Mouse (Mus musculus): ENCODE data around the gene Cdc34. TPM values are rescaled to one million over a fixed set of nuclear protein-coding genes. Genes with fewer than 3 reads are reported as not detected.

Gene Cdc34
- total RNA-seq, 2 experiments from 2014 or later: 67.0 to 70.2 TPM

- DNase-seq: no peak
Measured at GRCm38 (mm10) chr10:79717640-79718357, 35.8 kb downstream of the Cdc34 start.

GRCm38 (mm10) chr10:79721089-79721488 lies 39.1 kb downstream of the Cdc34 start:
- DNase-seq: no peak

DNA sequence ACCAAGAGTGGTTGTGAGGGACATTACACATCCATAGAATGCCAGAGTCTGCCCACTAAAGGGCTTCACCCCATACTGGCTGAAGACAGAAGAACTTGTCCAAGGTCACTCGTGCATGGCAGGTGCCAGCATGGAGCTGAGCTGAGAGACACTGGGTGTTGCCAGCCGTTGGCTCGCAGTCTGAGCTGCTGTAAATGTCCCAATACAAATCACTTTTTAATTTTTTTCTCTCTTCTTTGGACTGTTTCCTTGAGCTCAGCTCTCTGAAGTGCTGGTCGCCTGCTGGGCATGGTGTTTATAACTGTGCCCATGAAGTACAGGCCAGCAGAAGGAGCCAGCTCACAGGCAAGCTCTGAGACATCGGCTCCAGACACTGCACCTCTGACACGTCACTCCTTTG lies 41.1 kb downstream of the Cdc34 start:
- no peak for DNase-seq

GRCm38 (mm10) chr10:79723692-79724091 lies 41.7 kb downstream of the Cdc34 start:
- no peak for DNase-seq

- no peak for DNase-seq
Measured at GRCm38 (mm10) chr10:79726090-79726489, 44.1 kb downstream of the Cdc34 start.

- DNase-seq: peak in 1 of 2 experiments; percentile 54
Measured at GRCm38 (mm10) chr10:79728323-79729249, 46.6 kb downstream of the Cdc34 start.

GRCm38 (mm10) chr10:79729357-79729965 lies 47.5 kb downstream of the Cdc34 start:
- peak in 1 of 2 experiments; percentile 55 for DNase-seq

DNA sequence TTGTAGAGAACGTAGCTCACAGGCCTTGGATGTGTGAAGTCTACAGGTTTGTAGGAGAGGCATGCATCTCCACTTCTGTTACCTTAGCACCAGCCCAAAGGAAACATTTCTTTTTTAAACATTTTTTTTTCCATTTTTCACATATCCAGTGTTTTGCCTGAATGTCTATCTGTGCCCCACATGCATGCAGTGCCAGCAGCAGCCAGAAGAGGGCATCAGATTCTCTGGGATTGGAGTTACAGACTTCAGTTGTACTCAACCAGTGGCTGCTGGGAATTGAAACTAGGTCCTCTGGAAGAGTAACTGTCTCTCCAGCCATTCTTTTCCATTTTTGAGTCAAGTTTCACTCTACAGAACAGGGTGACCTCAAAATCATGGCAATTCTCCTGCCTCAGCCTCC lies 50.5 kb downstream of the Cdc34 start:
- no peak for DNase-seq

GRCm38 (mm10) chr10:79733847-79734246 lies 51.9 kb downstream of the Cdc34 start:
- no peak for DNase-seq

GRCm38 (mm10) chr10:79735361-79735760 lies 53.4 kb downstream of the Cdc34 start:
- DNase-seq: no peak

- no peak for DNase-seq
Measured at GRCm38 (mm10) chr10:79736706-79737105, 54.7 kb downstream of the Cdc34 start.

Other genes with a start within 250 kb of the Cdc34 start
- gene Vmn2r83, start 213.5 kb upstream of the Cdc34 start, total RNA-seq (2021): not detected
- gene Plpp2, start 148.4 kb upstream of the Cdc34 start, total RNA-seq (2021): 1 to 10 TPM; 5.3 to 5.9 TPM
- 10 to 100 TPM; 54.0 to 60.9 TPM for gene Mier2, start 127.0 kb upstream of the Cdc34 start, total RNA-seq (2021)
- under 1 TPM in 1 of 2 experiments, not detected in 1; 0.60 TPM for gene Theg, start 94.9 kb upstream of the Cdc34 start, total RNA-seq (2021)
- 10 to 100 TPM; 14.6 to 14.8 TPM for gene C2cd4c, start 68.2 kb upstream of the Cdc34 start, total RNA-seq (2021)
- gene Shc2, start 44.3 kb upstream of the Cdc34 start, total RNA-seq (2021): 10 to 100 TPM; 44.0 to 44.8 TPM
- gene Odf3l2, start 36.5 kb upstream of the Cdc34 start, total RNA-seq (2021): under 1 TPM in 1 of 2 experiments, not detected in 1; 0.61 TPM
- gene Madcam1, start 17.6 kb upstream of the Cdc34 start, total RNA-seq (2021): not detected
- 10 to 100 TPM; 64.6 to 68.3 TPM for gene Tpgs1, start 12.8 kb upstream of the Cdc34 start, total RNA-seq (2021)
- 1 to 10 TPM; 2.4 to 2.5 TPM for gene Gzmm, start 6.8 kb downstream of the Cdc34 start, total RNA-seq (2021)
- 100 to 1,000 TPM; 555 to 610 TPM for gene Bsg, start 22.3 kb downstream of the Cdc34 start, total RNA-seq (2021)
- 100 to 1,000 TPM; 106 to 118 TPM for gene Hcn2, start 34.4 kb downstream of the Cdc34 start, total RNA-seq (2021)
- gene Polrmt, start 64.4 kb downstream of the Cdc34 start, total RNA-seq (2021): 10 to 100 TPM; 50.1 to 52.6 TPM
- gene Fgf22, start 72.9 kb downstream of the Cdc34 start, total RNA-seq (2021): 1 to 10 TPM; 1.1 to 1.3 TPM
- gene Rnf126, start 84.8 kb downstream of the Cdc34 start, total RNA-seq (2021): 10 to 100 TPM; 81.4 to 82.9 TPM
- 1 to 10 TPM; 1.3 to 1.8 TPM for gene Fstl3, start 95.1 kb downstream of the Cdc34 start, total RNA-seq (2021)
- under 1 TPM; 0.47 to 0.73 TPM for gene Prss57, start 108.8 kb downstream of the Cdc34 start, total RNA-seq (2021)
- 100 to 1,000 TPM; 262 to 290 TPM for gene Palm, start 111.4 kb downstream of the Cdc34 start, total RNA-seq (2021)
- 1 to 10 TPM in 1 of 2 experiments, under 1 TPM in 1; 0.82 to 1.4 TPM for gene Misp, start 138.8 kb downstream of the Cdc34 start, total RNA-seq (2021)
- gene Ptbp1, start 172.2 kb downstream of the Cdc34 start, total RNA-seq (2021): 10 to 100 TPM; 43.1 to 52.6 TPM
- 1 to 10 TPM in 1 of 2 experiments, not detected in 1; 1.0 TPM for gene Prtn3, start 192.3 kb downstream of the Cdc34 start, total RNA-seq (2021)
- 10 to 100 TPM; 28.4 to 28.7 TPM for gene Plppr3, start 192.4 kb downstream of the Cdc34 start, total RNA-seq (2021)
- not detected for gene Elane, start 204.1 kb downstream of the Cdc34 start, total RNA-seq (2021)
- gene Cfd, start 208.7 kb downstream of the Cdc34 start, total RNA-seq (2021): not detected
- 10 to 100 TPM; 53.0 to 54.1 TPM for gene Med16, start 226.7 kb downstream of the Cdc34 start, total RNA-seq (2021)
- not detected for gene Gm26602, start 228.7 kb downstream of the Cdc34 start, total RNA-seq (2021)
- 1 to 10 TPM; 6.4 to 6.8 TPM for gene Kiss1r, start 234.8 kb downstream of the Cdc34 start, total RNA-seq (2021)
- gene R3hdm4, start 239.0 kb downstream of the Cdc34 start, total RNA-seq (2021): 100 to 1,000 TPM; 397 to 399 TPM
- gene Arid3a, start 244.8 kb downstream of the Cdc34 start, total RNA-seq (2021): 1 to 10 TPM; 4.8 to 5.1 TPM